Mouse (Mus musculus): ENCODE data around the gene Tmem239.

DNA sequence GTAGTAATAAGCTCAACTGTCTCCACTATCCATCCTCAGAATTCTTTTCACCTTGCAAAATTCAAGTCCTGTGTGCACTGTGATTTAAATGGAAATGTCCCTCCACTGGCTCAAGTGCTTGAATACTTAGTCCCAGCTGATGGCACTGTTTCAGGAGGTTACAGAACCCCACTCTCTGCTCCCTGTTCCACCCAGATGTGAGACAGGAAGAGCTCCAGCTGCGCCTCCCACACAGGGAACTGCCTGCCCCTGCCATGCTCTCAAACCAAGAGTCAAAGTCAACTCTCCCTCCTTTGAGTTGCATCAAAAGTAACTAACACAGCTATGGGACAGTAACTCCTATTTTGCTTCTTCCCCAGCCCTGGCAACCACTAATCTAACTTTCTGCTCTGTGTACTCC is 20.1 kb upstream of the Tmem239 start:
- TF ChIP-seq CTCF (IDR thresholded peaks at IDR 0.05; ENCODE audit: low read depth, low read length) (no peak), POLR2AphosphoS5 (IDR thresholded peaks at IDR 0.05; ENCODE audit: insufficient replicate concordance, low read depth, low read length) (no peak), GATA1 (IDR thresholded peaks at IDR 0.05; ENCODE audit: borderline replicate concordance, low read length) (no peak), GATA2 (IDR thresholded peaks at IDR 0.05; ENCODE audit: borderline replicate concordance, low read depth, low read length) (no peak), TAL1 (conservative IDR thresholded peaks at IDR 0.05; ENCODE audit: low read depth, low read length) (no peak)
